ENCODE assay signal across 24 mouse cellular contexts in genomic region chr10:8471995-8472394, GRCm38 (mm10). TPM values are rescaled to one million over a fixed set of nuclear protein-coding genes. Genes with fewer than 3 reads are reported as not detected.
DNase-seq lines count a peak whose midpoint lies in the region; TF ChIP-seq lines count a peak whose summit lies in the region.
"Had no signal": no experiment of that assay in that cellular context is flagged by ENCODE, and none has a peak within 500 bp of the region (broad histone marks: within the 10 kb centered on the region; RNA-seq: fewer than 3 reads in every experiment).

No protein-coding gene starts in this region.

- no peak for TF ChIP-seq POLR2A in heart, adult 2 months (IDR thresholded peaks at IDR 0.05; ENCODE audit: insufficient read depth, low read depth, low read length)

- no peaks in the 10 kb centered on the region for H3K79me2 ChIP-seq in heart, adult 2 months (replicated peaks; ENCODE audit: control insufficient read depth, insufficient read depth, low read length)

- no peaks in the 10 kb centered on the region for H3K27me3 ChIP-seq in heart, adult 2 months (ENCODE audit: control insufficient read depth, insufficient read depth, low read length)
- H3K27me3 ChIP-seq in heart, embryonic 10.5 days (ENCODE audit: insufficient read depth, poor library complexity, severe bottlenecking): no peaks in the 10 kb centered on the region
- H3K27me3 ChIP-seq: CH12.LX; embryonic facial prominence, embryonic 12.5 days; heart, embryonic 15.5 days; hindbrain, embryonic 15.5 days; intestine, embryonic 15.5 days; limb, embryonic 13.5 days; liver, embryonic 13.5 days; neural tube, embryonic 15.5 days had no signal

- no peak overlapping the region for H3K27ac ChIP-seq in heart, adult 2 months
- no peak overlapping the region for H3K27ac ChIP-seq in heart, embryonic 10.5 days
- H3K27ac ChIP-seq: embryonic facial prominence, embryonic 12.5 days; heart, embryonic 15.5 days; hindbrain, embryonic 15.5 days; intestine, embryonic 15.5 days; limb, embryonic 13.5 days; liver, embryonic 13.5 days; neural tube, embryonic 15.5 days had no signal

- no peak overlapping the region for H3K9ac ChIP-seq in heart, adult 2 months (ENCODE audit: low read depth, low read length)
- H3K9ac ChIP-seq: embryonic facial prominence, embryonic 12.5 days; heart, embryonic 15.5 days; hindbrain, embryonic 15.5 days; intestine, embryonic 15.5 days; limb, embryonic 13.5 days; liver, embryonic 13.5 days; neural tube, embryonic 15.5 days had no signal

- no peak for TF ChIP-seq CTCF in heart, adult 2 months (IDR thresholded peaks at IDR 0.05)

- no peaks in the 10 kb centered on the region for H3K36me3 ChIP-seq in heart, adult 2 months (ENCODE audit: control insufficient read depth, insufficient read depth, low read length)
- no peaks in the 10 kb centered on the region for H3K36me3 ChIP-seq in heart, embryonic 10.5 days
- H3K36me3 ChIP-seq: embryonic facial prominence, embryonic 12.5 days; heart, embryonic 15.5 days; hindbrain, embryonic 15.5 days; intestine, embryonic 15.5 days; limb, embryonic 13.5 days; liver, embryonic 13.5 days; neural tube, embryonic 15.5 days had no signal

- TF ChIP-seq EP300 in heart, adult 2 months (IDR thresholded peaks at IDR 0.05; ENCODE audit: insufficient read depth, low read depth, low read length): no peak

- H3K9me3 ChIP-seq in heart, embryonic 10.5 days: no peaks in the 10 kb centered on the region
- H3K9me3 ChIP-seq: embryonic facial prominence, embryonic 12.5 days; heart, embryonic 15.5 days; hindbrain, embryonic 15.5 days; intestine, embryonic 15.5 days; limb, embryonic 13.5 days; liver, embryonic 13.5 days; neural tube, embryonic 15.5 days had no signal

- no peaks in the 10 kb centered on the region; the same call in 1 of the 2 replicates for H3K4me1 ChIP-seq in heart, adult 2 months (ENCODE audit: control insufficient read depth, insufficient read depth, low read length)
- no peaks in the 10 kb centered on the region for H3K4me1 ChIP-seq in heart, embryonic 10.5 days
- H3K4me1 ChIP-seq: intestine, embryonic 15.5 days; liver, embryonic 13.5 days; neural tube, embryonic 15.5 days had no signal

- peak; percentile 28 to 36 for DNase-seq in heart, adult 2 months
- DNase-seq in heart, embryonic 10.5 days (ENCODE audit: low spot score): no peak
- DNase-seq in lung, postnatal 14 days: peak; percentile 14
- no peak for DNase-seq in lung, adult 18-20 months
- DNase-seq in cerebellum, adult 8-10 months: peak; percentile 55
- DNase-seq in heart, postnatal 14 days: peak; percentile 19 to 36
- DNase-seq in thymus, postnatal 36 days: no peak
- DNase-seq in layer of hippocampus, postnatal 10 days (ENCODE audit: low spot score in 2 of 2): no peak
- DNase-seq: adrenal gland, postnatal 25 days; gastrocnemius, postnatal 25 days; kidney, postnatal 36 days; layer of hippocampus, adult 9-11 months; liver, embryonic 13.5 days; right cerebral cortex, postnatal 4 days; thymus, adult 2 months had no signal

- intact Hi-C loops in heart, adult 2 months (cut with DNase I): no loop called here
- intact Hi-C loops in heart, postnatal 14 days (cut with DNase I): no loop called here

- no peak overlapping the region for H3K4me3 ChIP-seq in heart, adult 2 months
- no peak overlapping the region for H3K4me3 ChIP-seq in heart, embryonic 10.5 days
- H3K4me3 ChIP-seq: embryonic facial prominence, embryonic 12.5 days; erythroblast, embryonic 14.5 days; heart, embryonic 15.5 days; hindbrain, embryonic 15.5 days; intestine, embryonic 15.5 days; limb, embryonic 13.5 days; liver, embryonic 13.5 days; neural tube, embryonic 15.5 days had no signal

- WGBS in heart, adult 2 months: 60% methylated on average over 12 of the region's 12 CpGs
- WGBS in heart, embryonic 10.5 days: 87% methylated on average over 12 of the region's 12 CpGs

RNA-seq across cellular contexts. Expression of gene Ust, which starts 46.6 kb away (rescaled TPM):
- total RNA-seq in heart, adult 2 months (2021): 1 to 10 TPM; 1.6 to 1.7 TPM
- polyA plus RNA-seq in heart, adult 2 months (2012; rRNA removed): 1.1 and 1.3 TPM in 2 replicates
- polyA plus RNA-seq in heart, embryonic 10.5 days (2016; fragmentation: Nextera tagmentation; extraction: Ambion mirVana): 1.9 and 2.8 TPM in 2 replicates
- total RNA-seq in heart, postnatal 14 days (2021): 1 to 10 TPM; 2.3 to 2.4 TPM
- 10 to 100 TPM; 50.0 to 52.6 TPM for total RNA-seq in layer of hippocampus, postnatal 10 days (2021)
- total RNA-seq: CH12.LX, MEL had no signal
- polyA plus RNA-seq: erythroblast, embryonic 14.5 days had no signal

Comparison
In these comparisons a context has a peak if more than half of its experiments do, and no peak if none do; other contexts are left out.
1. DNase-seq: peak in heart, adult 2 months (2 of 2), lung, postnatal 14 days (single experiment), cerebellum, adult 8-10 months (single experiment) and heart, postnatal 14 days (2 of 2); none in heart, embryonic 10.5 days (single experiment), lung, adult 18-20 months (0 of 2), thymus, postnatal 36 days (0 of 2) and layer of hippocampus, postnatal 10 days (0 of 2).
2. RNA of gene Ust, which starts 46.6 kb away (total RNA-seq): 50.0 to 52.6 TPM in layer of hippocampus, postnatal 10 days; 2.3 to 2.4 TPM in heart, postnatal 14 days and 1.6 to 1.7 TPM in heart, adult 2 months; every median in the first group is over 10 times any median in the second.